Mouse (Mus musculus): ENCODE measurements around the gene Hoxa7. TPM values are rescaled to one million over a fixed set of nuclear protein-coding genes. Genes with fewer than 3 reads are reported as not detected.

Gene Hoxa7
- total and polyA plus RNA-seq, 2 experiments from 2014 or later = not detected

DNA sequence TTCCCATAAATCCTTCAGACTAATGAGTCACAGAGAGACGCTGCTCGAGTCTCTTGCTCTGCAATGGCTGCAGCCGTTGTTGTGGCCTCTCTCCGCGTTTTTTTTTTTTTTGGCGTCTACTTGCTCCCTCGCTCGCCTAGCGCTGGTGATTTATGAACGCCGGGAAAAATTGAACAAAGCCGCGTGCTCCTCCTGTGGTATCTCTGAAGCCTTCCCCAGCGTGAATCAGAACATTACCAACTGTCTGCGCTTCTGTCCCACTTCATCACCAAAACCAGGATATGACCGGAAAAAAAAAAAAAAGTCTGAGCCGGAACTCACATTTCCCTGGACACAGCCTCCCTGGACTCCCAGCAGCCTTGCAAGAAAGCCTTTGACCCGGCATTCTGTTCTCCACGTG is 36.4 kb downstream of the Hoxa7 start:
- WGBS = 2% methylated on average over 19 of the region's 19 CpGs
- Histone ChIP-seq H3K9ac (replicated peaks; ENCODE audit: low read length, poor library complexity, severe bottlenecking) (no peak overlapping the region), H3K4me1 (ENCODE audit: insufficient read depth, low read length) (no peaks in the 10 kb centered on the region), H3K36me3 (ENCODE audit: insufficient read depth, low read length) (no peaks in the 10 kb centered on the region), H3K4me2 (ENCODE audit: low read depth, low read length, poor library complexity, severe bottlenecking) (no peak overlapping the region), H3K9me3 (ENCODE audit: low read length) (no peaks in the 10 kb centered on the region), H3K27ac (ENCODE audit: low read depth, low read length) (no peak overlapping the region), H3K4me3 (ENCODE audit: low read depth, low read length) (no peak overlapping the region), H3K27me3 (ENCODE audit: insufficient read depth, low read length) (peaks cover 97% of the 10 kb centered on the region)
- no peak for DNase-seq (ENCODE audit: low spot score)
- TF ChIP-seq CTCF (IDR thresholded peaks at IDR 0.05) = no peak
- no peak for ATAC-seq (ENCODE audit: low FRiP score)

GRCm38 (mm10) chr6:52184668-52185067 is 37.0 kb downstream of the Hoxa7 start:
- Histone ChIP-seq H3K27me3 (ENCODE audit: insufficient read depth, low read length) (peaks cover 97% of the 10 kb centered on the region), H3K36me3 (ENCODE audit: insufficient read depth, low read length) (no peaks in the 10 kb centered on the region), H3K9me3 (ENCODE audit: low read length) (no peaks in the 10 kb centered on the region), H3K27ac (ENCODE audit: low read depth, low read length) (no peak overlapping the region), H3K4me1 (ENCODE audit: insufficient read depth, low read length) (no peaks in the 10 kb centered on the region), H3K4me2 (ENCODE audit: low read depth, low read length, poor library complexity, severe bottlenecking) (no peak overlapping the region), H3K4me3 (ENCODE audit: low read depth, low read length) (no peak overlapping the region), H3K9ac (replicated peaks; ENCODE audit: low read length, poor library complexity, severe bottlenecking) (no peak overlapping the region)
- DNase-seq (ENCODE audit: low spot score) (no peak), ATAC-seq (ENCODE audit: low FRiP score) (no peak)
- 2% methylated on average over 6 of the region's 6 CpGs for WGBS
- no peak for TF ChIP-seq CTCF (IDR thresholded peaks at IDR 0.05)

DNA sequence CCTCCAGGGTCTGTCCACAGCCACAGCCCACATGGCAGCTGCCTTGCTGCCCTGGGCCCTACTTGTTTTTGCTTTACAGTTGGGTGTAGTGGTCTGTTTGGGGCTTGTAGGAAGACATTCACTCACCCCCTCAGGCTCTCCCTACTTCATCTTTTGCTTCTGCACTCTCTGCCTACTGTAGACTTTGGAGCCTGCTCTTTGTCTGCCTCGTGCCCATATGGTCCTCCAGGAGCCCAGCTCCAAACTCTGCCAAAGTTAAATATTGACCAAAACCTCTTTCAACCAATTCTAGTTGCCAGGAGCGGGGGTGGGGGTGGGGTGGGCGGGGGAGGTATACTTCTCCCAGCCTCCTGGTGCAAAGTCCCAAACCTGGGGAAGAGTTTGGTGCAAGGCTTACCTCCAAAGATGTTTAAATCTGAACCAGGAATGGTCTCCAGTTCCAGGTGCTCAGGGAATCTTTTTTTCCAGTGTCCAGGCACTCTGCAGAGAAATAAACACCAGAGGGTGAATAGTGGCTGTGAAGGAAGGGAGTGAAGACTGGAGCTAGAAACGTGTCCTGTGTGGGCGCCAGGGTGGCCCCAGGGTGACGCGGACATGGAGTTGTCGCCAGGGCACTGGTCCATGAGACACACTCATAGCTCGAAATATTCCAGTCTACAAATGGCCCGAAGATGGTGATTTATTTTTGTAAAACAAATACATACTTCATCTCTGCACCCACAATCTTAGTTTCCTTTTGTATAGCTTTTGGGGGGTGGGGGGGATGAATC is 38.2 kb downstream of the Hoxa7 start:
- H3K4me2 ChIP-seq (ENCODE audit: low read depth, low read length, poor library complexity, severe bottlenecking) = no peak overlapping the region
- H3K36me3 ChIP-seq (ENCODE audit: insufficient read depth, low read length) = no peaks in the 10 kb centered on the region
- ATAC-seq (ENCODE audit: low FRiP score) = no peak

DNA sequence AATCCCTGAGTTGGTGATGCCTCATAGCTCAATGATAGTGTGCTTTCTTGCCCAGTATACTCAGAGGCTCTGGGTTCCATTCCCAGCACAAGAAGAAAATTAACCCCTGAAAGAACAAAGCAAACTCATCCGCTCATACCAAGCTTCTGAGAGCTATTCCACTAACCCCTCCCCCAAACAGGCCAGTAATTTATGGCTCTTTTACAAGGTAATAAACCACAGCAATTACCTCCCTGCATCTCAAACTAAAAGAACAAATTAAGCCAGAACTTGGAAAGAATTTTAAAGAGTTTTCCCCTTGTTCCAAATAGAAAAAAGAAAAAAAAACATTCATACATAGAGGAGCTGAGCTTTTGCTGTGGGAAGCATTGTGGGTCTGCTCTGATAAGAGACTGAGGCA is 38.9 kb downstream of the Hoxa7 start:
- Histone ChIP-seq H3K36me3 (ENCODE audit: insufficient read depth, low read length) (no peaks in the 10 kb centered on the region), H3K9me3 (ENCODE audit: low read length) (no peaks in the 10 kb centered on the region), H3K27me3 (ENCODE audit: insufficient read depth, low read length) (peaks cover 97% of the 10 kb centered on the region), H3K4me2 (ENCODE audit: low read depth, low read length, poor library complexity, severe bottlenecking) (no peak overlapping the region), H3K27ac (ENCODE audit: low read depth, low read length) (no peak overlapping the region), H3K4me3 (ENCODE audit: low read depth, low read length) (no peak overlapping the region), H3K9ac (replicated peaks; ENCODE audit: low read length, poor library complexity, severe bottlenecking) (no peak overlapping the region), H3K4me1 (ENCODE audit: insufficient read depth, low read length) (no peaks in the 10 kb centered on the region)
- DNase-seq (ENCODE audit: low spot score) (no peak), ATAC-seq (ENCODE audit: low FRiP score) (no peak)
- TF ChIP-seq CTCF (IDR thresholded peaks at IDR 0.05) = no peak
- 11% methylated on average over 1 of the region's 1 CpGs for WGBS

More for the DNA sequence above, 38.2 kb downstream of the Hoxa7 start:
- Histone ChIP-seq H3K9ac (replicated peaks; ENCODE audit: low read length, poor library complexity, severe bottlenecking) (no peak overlapping the region), H3K9me3 (ENCODE audit: low read length) (no peaks in the 10 kb centered on the region), H3K27me3 (ENCODE audit: insufficient read depth, low read length) (peaks cover 97% of the 10 kb centered on the region), H3K4me3 (ENCODE audit: low read depth, low read length) (no peak overlapping the region), H3K27ac (ENCODE audit: low read depth, low read length) (no peak overlapping the region), H3K4me1 (ENCODE audit: insufficient read depth, low read length) (no peaks in the 10 kb centered on the region)
- DNase-seq (ENCODE audit: low spot score) = no peak
- 10% methylated on average over 10 of the region's 10 CpGs for WGBS
- TF ChIP-seq CTCF (IDR thresholded peaks at IDR 0.05) = no peak

DNA sequence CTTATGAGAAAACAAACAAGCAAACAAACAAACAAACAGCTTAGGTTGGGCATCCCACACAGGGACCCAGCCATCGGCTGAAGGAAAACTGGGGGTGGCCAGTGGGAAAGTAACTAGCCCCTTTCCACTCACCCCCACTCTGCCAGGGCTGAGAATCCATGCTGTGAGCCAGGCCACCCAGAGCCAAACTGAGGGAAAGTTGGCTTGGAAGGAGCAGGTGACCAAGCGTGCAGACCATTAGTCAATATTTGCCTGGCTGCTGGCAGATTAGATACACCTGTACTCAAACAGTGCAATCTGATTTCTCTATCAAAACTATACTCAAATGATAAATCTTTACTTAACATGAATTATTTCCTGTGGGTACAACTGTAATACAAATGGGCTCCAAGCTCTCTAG is 39.6 kb downstream of the Hoxa7 start:
- no peak overlapping the region for H3K4me2 ChIP-seq (ENCODE audit: low read depth, low read length, poor library complexity, severe bottlenecking)
- no peaks in the 10 kb centered on the region for H3K9me3 ChIP-seq (ENCODE audit: low read length)
- no peaks in the 10 kb centered on the region for H3K4me1 ChIP-seq (ENCODE audit: insufficient read depth, low read length)
- TF ChIP-seq CTCF (IDR thresholded peaks at IDR 0.05) = no peak
- peaks cover 98% of the 10 kb centered on the region for H3K27me3 ChIP-seq (ENCODE audit: insufficient read depth, low read length)
- no peaks in the 10 kb centered on the region for H3K36me3 ChIP-seq (ENCODE audit: insufficient read depth, low read length)
- no peak overlapping the region for H3K27ac ChIP-seq (ENCODE audit: low read depth, low read length)
- DNase-seq (ENCODE audit: low spot score) (no peak), ATAC-seq (ENCODE audit: low FRiP score) (no peak)
- H3K9ac ChIP-seq (replicated peaks; ENCODE audit: low read length, poor library complexity, severe bottlenecking) = no peak overlapping the region
- no peak overlapping the region for H3K4me3 ChIP-seq (ENCODE audit: low read depth, low read length)
- WGBS = 24% methylated on average over 2 of the region's 2 CpGs

DNA sequence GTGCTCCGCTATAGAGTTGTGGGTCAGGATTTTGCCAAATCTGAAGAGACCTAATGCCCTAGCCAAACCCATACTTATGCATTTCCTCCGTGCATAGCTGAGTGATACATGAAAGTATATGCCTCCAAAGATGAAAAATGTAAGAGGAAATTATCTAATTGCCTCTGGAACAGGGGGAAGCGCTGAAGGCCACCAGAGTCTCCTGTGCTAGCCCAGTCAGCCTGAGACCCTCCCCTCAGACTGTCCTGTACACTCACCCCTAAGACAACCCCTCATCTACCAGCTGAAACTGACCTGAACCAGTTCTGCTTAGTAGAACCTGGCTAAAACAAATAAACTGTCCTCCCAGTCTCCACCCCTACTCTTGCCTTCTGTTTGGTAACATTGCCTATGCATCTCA is 40.9 kb downstream of the Hoxa7 start:
- ATAC-seq (ENCODE audit: low FRiP score) (no peak), DNase-seq (ENCODE audit: low spot score) (no peak)
- 7% methylated on average over 3 of the region's 3 CpGs for WGBS
- Histone ChIP-seq H3K9ac (replicated peaks; ENCODE audit: low read length, poor library complexity, severe bottlenecking) (no peak overlapping the region), H3K9me3 (ENCODE audit: low read length) (no peaks in the 10 kb centered on the region), H3K36me3 (ENCODE audit: insufficient read depth, low read length) (no peaks in the 10 kb centered on the region), H3K4me3 (ENCODE audit: low read depth, low read length) (no peak overlapping the region), H3K27me3 (ENCODE audit: insufficient read depth, low read length) (peaks cover 95% of the 10 kb centered on the region), H3K4me1 (ENCODE audit: insufficient read depth, low read length) (no peaks in the 10 kb centered on the region), H3K4me2 (ENCODE audit: low read depth, low read length, poor library complexity, severe bottlenecking) (no peak overlapping the region), H3K27ac (ENCODE audit: low read depth, low read length) (no peak overlapping the region)
- TF ChIP-seq CTCF (IDR thresholded peaks at IDR 0.05) = no peak
